Mouse (Mus musculus) ES-Bruce4 (cell line): ENCODE measurements around the gene Mybpc2. TPM values are rescaled to one million over a fixed set of nuclear protein-coding genes. Genes with fewer than 3 reads are reported as not detected.
A peak's percentile ranks its signal among the peaks of the same experiment; 100 is the strongest.

ENCODE experiments used
- H3K27ac ChIP-seq: 2 replicates; pipeline ENCODE4 v1.5.1; 2012; ENCODE audit warnings: low read length, inconsistent platforms; ENCODE audit not compliant: insufficient read depth
- H3K27me3 ChIP-seq: 2 replicates; pipeline ENCODE4 v1.6.1; 2012; ENCODE audit warnings: mild to moderate bottlenecking, low read length, inconsistent platforms; ENCODE audit not compliant: control insufficient read depth, poor library complexity, insufficient read depth, severe bottlenecking
- H3K36me3 ChIP-seq: 2 replicates; pipeline ENCODE4 v1.6.1; 2012; ENCODE audit warnings: inconsistent platforms, mild to moderate bottlenecking, low read length, moderate library complexity; ENCODE audit not compliant: control insufficient read depth, poor library complexity, insufficient read depth, severe bottlenecking
- H3K4me1 ChIP-seq: one replicate; pipeline ENCODE4 v1.8.1; 2011; ENCODE audit warnings: low read length; ENCODE audit not compliant: control insufficient read depth, insufficient read depth
- H3K4me3 ChIP-seq: 2 replicates; pipeline ENCODE4 v1.5.1; 2011; ENCODE audit warnings: low read depth, mild to moderate bottlenecking, low read length
- H3K9ac ChIP-seq: 2 replicates; pipeline ENCODE4 v1.6.1; 2012; ENCODE audit warnings: low read depth, mild to moderate bottlenecking, inconsistent platforms; ENCODE audit not compliant: poor library complexity, severe bottlenecking
- H3K9me3 ChIP-seq: replicated peaks from 2 replicates; pipeline ENCODE4 v1.6.1; 2012; ENCODE audit warnings: mild to moderate bottlenecking, low read length, inconsistent platforms; ENCODE audit not compliant: control insufficient read depth, poor library complexity, insufficient read depth, severe bottlenecking
- CTCF ChIP-seq: IDR thresholded peaks from one replicate; pipeline ENCODE4 v1.8.1; 2011; ENCODE audit warnings: low read depth, low read length
- EP300 ChIP-seq: IDR thresholded peaks from 2 replicates; pipeline ENCODE4 v1.6.1; 2011; ENCODE audit warnings: low read depth, low read length; ENCODE audit not compliant: insufficient read depth
- POLR2A ChIP-seq: IDR thresholded peaks from one replicate; pipeline ENCODE4 v1.8.1; 2011; ENCODE audit warnings: low read length; ENCODE audit not compliant: insufficient read depth
- polyA plus RNA-seq: library from polyadenylated mRNA; stranded (reverse); fragments of >200 nt; gene quantifications from 2 replicates; pipeline ENCODE4 v1.2.4, GENCODE M21; 2011; ENCODE audit warnings: low read depth; ENCODE audit not compliant: missing spikeins, insufficient read depth, insufficient read length

Gene Mybpc2
- polyA plus RNA-seq, 1 experiment = 2.5 TPM

- no peak for TF ChIP-seq EP300
- no peak for TF ChIP-seq POLR2A
- no peak for TF ChIP-seq CTCF
- Histone ChIP-seq H3K4me3 (no peak overlapping the region), H3K9ac (no peak overlapping the region), H3K9me3 (no peaks in the 10 kb centered on the region), H3K27me3 (no peaks in the 10 kb centered on the region; the same call in 1 of the 2 replicates), H3K27ac (no peak overlapping the region), H3K4me1 (no peaks in the 10 kb centered on the region), H3K36me3 (no peaks in the 10 kb centered on the region)
Observed at GRCm38 (mm10) chr7:44470696-44471612, 53.5 kb downstream of the Mybpc2 start.

GRCm38 (mm10) chr7:44469677-44470675 is 54.5 kb downstream of the Mybpc2 start:
- no peaks in the 10 kb centered on the region for H3K4me1 ChIP-seq
- TF ChIP-seq EP300 (no peak), POLR2A (no peak), CTCF (no peak)
- no peaks in the 10 kb centered on the region for H3K9me3 ChIP-seq
- no peak overlapping the region for H3K4me3 ChIP-seq
- no peak overlapping the region for H3K27ac ChIP-seq
- no peak overlapping the region for H3K9ac ChIP-seq
- no peaks in the 10 kb centered on the region for H3K27me3 ChIP-seq
- H3K36me3 ChIP-seq = no peaks in the 10 kb centered on the region

- TF ChIP-seq EP300 = no peak
- TF ChIP-seq CTCF = no peak
- TF ChIP-seq POLR2A = no peak
- Histone ChIP-seq H3K9ac (no peak overlapping the region), H3K9me3 (no peaks in the 10 kb centered on the region), H3K4me1 (no peaks in the 10 kb centered on the region), H3K27ac (no peak overlapping the region), H3K36me3 (no peaks in the 10 kb centered on the region), H3K27me3 (no peaks in the 10 kb centered on the region), H3K4me3 (peak overlapping the region; percentile 80; the same call in 1 of the 2 replicates)
Observed at GRCm38 (mm10) chr7:44468644-44469285, 55.7 kb downstream of the Mybpc2 start.

DNA sequence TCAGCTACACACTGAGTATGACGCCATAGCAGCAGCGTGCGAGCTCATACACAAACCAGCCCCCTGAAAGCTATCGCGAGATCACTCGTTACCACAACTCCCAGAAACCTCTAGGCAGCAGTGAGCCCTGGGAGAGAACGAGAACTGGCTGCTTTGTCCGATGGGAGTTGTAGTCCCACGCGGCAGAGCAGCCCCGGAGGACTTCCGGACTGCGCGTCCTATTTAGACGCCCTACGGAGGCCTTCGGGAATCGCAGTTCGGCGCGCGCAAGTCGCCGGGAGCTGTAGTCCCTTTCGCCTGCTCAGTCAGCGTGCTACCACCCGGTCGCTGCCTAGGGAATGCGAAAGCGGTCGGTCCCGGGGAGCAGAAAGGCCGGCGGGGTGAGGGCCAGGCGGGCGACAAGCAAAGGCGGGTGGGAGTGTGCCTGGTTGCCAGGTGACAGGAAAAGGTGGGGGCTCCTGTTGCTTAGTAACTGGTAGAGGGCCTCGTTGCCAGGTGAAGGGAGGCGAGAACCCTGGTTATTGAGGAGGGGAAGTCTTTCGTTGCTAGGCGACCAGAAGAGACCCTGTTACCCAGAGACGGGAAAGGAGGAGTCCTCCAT is 56.5 kb downstream of the Mybpc2 start, which contains the start of gene Josd2:
Gene Josd2, plus strand, starts transcription at position 170 of the 601 bp plus-strand sequence.
- Histone ChIP-seq H3K27me3 (no peaks in the 10 kb centered on the region), H3K36me3 (no peaks in the 10 kb centered on the region), H3K27ac (no peak within 1 kb of the TSS), H3K4me1 (no peaks in the 10 kb centered on the region), H3K9me3 (no peaks in the 10 kb centered on the region), H3K9ac (peak within 1 kb of the TSS; percentile 46), H3K4me3 (peak within 1 kb of the TSS; percentile 80)
- TF ChIP-seq POLR2A (peak; percentile 11), EP300 (no peak), CTCF (no peak)

GRCm38 (mm10) chr7:44466888-44467311 is 57.6 kb downstream of the Mybpc2 start:
- H3K36me3 ChIP-seq = no peaks in the 10 kb centered on the region
- peak overlapping the region; percentile 75; the same call in 1 of the 2 replicates for H3K4me3 ChIP-seq
- no peak overlapping the region for H3K9ac ChIP-seq
- H3K27ac ChIP-seq = no peak overlapping the region
- no peaks in the 10 kb centered on the region for H3K4me1 ChIP-seq
- no peak for TF ChIP-seq EP300
- no peak for TF ChIP-seq CTCF
- TF ChIP-seq POLR2A = no peak
- no peaks in the 10 kb centered on the region for H3K9me3 ChIP-seq
- H3K27me3 ChIP-seq = no peaks in the 10 kb centered on the region
